Mouse (Mus musculus): ENCODE results near the gene Cdc34b. TPM values are rescaled to one million over a fixed set of nuclear protein-coding genes. Genes with fewer than 3 reads are reported as not detected.
A peak's percentile ranks its signal among the peaks of the same experiment; 100 is the strongest.

The Cdc34b gene
- total RNA-seq, 2 experiments from 2014 or later = 0.37 TPM; not detected in 1

GRCm38 (mm10) chr11:94732773-94733172 is 8.8 kb upstream of the Cdc34b start:
- DNase-seq (ENCODE audit: low spot score in 2 of 2) = peak in 1 of 2 experiments; percentile 7

DNA sequence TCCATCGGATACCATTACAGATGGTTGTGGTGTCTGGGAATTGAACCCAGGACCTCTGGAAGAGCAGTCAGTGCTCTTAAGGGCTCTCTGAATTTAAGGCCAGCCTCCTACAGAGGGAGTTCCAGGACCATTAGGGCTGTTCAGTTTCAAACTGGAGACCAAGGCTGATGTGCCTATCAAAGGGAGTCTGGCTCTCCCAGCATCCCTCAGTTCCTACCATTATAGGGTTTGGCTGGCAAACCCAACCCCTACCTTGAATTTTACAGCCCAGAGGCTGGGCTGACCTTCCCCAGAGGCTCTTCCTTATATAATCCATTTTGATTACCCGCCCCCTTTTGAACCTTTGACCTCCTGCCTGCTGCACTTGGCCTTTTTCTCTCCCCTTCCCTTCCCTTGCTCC is 5.8 kb upstream of the Cdc34b start:
- DNase-seq (ENCODE audit: low spot score in 2 of 2) = no peak

GRCm38 (mm10) chr11:94752946-94753713 is 11.5 kb downstream of the Cdc34b start:
- no peak for DNase-seq (ENCODE audit: low spot score in 2 of 2)

DNA sequence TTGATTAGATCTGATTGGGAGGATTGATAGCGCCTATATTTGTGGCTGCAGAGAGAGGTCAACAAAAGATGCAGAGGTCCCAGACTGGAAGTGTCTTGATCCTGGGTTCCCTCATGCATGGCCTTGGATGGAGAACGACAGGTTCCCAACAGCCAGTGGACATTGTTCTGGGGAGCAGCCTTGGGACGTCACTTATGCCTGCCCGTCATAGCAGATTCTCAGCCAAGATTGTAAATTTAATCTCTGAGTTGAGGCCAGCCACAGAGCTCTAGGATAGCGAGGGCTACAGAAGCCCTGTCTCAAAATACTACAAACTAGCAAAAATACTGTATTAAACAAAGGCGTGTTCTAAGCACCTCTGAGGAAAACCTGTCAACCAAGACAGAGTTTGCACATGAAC is 18.3 kb downstream of the Cdc34b start:
- no peak for DNase-seq (ENCODE audit: low spot score in 2 of 2)

GRCm38 (mm10) chr11:94760364-94760763 is 18.8 kb downstream of the Cdc34b start:
- no peak for DNase-seq (ENCODE audit: low spot score in 2 of 2)

- no peak for DNase-seq (ENCODE audit: low spot score in 2 of 2)
These were observed 19.2 kb downstream of the Cdc34b start for GRCm38 (mm10) chr11:94760799-94761198.

DNA sequence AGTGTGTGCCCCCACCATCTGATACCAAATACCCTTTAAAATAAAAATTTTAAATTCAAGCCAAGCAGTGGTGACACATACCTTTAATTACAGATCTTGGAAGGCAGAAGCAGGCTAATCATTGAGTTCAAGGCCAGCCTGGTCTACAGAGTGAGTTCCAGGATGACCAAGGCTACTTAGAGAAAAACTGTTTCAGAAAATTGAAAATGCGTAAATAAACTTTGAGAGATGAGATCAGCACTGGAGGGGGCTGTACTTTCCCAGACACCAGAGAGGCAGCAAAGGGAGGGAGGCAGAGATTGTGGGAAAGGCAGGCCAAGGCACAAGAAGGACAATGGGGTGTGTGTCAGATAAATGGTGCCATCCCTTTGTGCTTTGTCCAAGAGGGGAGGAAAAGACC is 20.7 kb downstream of the Cdc34b start:
- no peak for DNase-seq (ENCODE audit: low spot score in 2 of 2)

GRCm38 (mm10) chr11:94762775-94763174 is 21.2 kb downstream of the Cdc34b start:
- DNase-seq (ENCODE audit: low spot score in 2 of 2) = no peak

DNA sequence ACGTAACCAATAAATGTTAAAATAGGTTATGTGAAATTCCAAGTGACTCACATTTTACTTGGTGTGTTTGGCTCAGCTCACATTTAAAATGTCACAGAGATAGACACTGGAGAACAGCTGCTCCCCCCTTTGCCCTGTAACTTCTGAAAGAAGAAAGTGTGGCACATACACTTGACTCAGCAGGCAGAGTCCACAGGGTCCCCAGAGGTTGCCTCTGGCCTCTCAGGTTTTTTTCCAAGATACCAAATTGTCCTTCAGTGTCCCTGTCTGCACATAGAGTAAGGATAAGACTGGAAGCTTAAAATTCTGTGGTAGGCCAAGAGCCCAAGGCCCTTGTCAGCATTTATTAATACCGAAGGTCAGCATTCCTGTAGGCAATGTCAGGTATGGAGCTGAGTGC is 25.7 kb downstream of the Cdc34b start:
- no peak for DNase-seq (ENCODE audit: low spot score in 2 of 2)

DNA sequence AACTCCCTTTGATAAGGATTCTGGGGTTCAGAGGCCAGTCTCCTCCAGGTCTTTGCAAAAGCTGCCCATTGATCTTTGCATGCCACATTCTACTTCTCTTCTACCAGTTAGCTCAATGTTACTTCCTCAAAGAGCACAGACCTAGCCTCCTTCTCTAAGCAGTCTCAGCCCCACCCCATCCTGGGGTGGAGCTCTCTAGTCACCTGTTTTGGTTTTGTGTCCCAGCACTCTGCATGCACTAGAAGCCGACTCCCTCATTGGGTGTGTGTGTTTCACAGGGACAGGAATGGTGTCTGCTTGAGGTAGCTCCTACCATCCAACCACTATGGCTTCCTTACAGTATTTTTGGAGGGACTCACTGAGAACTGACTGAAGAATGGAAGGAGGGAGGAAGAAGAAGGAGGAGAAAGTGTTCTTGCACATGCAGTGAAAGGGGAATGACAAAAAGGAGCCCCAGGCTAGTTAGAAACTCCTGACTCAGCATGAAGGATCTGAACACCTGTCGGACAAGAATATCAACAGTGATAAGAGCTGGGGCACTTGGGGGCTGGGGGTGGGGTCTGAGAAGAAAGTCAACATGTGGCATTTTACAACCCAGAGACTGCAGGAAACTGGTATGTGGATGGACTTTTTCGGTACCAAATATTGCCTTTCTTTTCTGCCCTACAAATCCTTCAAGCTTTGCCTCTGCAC is 30.9 kb downstream of the Cdc34b start:
- no peak for DNase-seq (ENCODE audit: low spot score in 2 of 2)

GRCm38 (mm10) chr11:94773851-94774250 is 32.3 kb downstream of the Cdc34b start:
- no peak for DNase-seq (ENCODE audit: low spot score in 2 of 2)

- no peak for DNase-seq (ENCODE audit: low spot score in 2 of 2)
These were observed 33.4 kb downstream of the Cdc34b start for GRCm38 (mm10) chr11:94774887-94775497.

- DNase-seq (ENCODE audit: low spot score in 2 of 2) = no peak
These were observed 41.0 kb downstream of the Cdc34b start, which contains the start of gene Tmem92 for GRCm38 (mm10) chr11:94782603-94783002. Gene Tmem92 (minus strand): TSS chr11:94782703.

- DNase-seq (ENCODE audit: low spot score in 2 of 2) = peak; percentile 14 to 56
These were observed 43.7 kb downstream of the Cdc34b start for GRCm38 (mm10) chr11:94785247-94785646.

DNA sequence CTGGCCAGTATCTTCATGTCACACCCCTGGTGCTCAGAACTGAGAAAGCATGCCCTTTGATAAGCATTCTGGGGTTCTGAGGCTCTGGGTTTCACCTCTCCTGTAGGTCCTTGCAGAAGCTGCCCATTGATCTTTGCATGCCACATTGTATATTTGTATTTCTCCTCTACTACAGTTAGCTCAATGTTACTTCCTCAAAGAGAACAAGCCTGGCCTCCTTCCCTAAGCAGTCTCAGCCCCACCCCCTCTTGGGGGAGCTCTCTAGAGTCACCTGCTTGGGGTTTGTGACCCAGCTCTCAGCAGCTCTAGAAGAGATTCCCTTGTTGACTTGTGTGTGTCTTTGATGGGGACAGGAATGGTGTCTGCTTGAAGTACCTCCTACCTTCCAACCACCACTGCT is 50.1 kb downstream of the Cdc34b start:
- no peak for DNase-seq (ENCODE audit: low spot score in 2 of 2)

Other genes with a start within 250 kb of the Cdc34b start
- gene Epn3, start 241.8 kb upstream of the Cdc34b start, total RNA-seq (2021) = 1 to 10 TPM; 2.1 to 2.2 TPM
- 1 to 10 TPM; 2.1 to 3.7 TPM for gene Mycbpap, start 220.0 kb upstream of the Cdc34b start, total RNA-seq (2021)
- gene Rsad1, start 192.5 kb upstream of the Cdc34b start, total RNA-seq (2021) = 1 to 10 TPM; 8.9 to 9.7 TPM
- gene Chad, start 176.7 kb upstream of the Cdc34b start, total RNA-seq (2021) = under 1 TPM; 0.30 to 0.58 TPM
- 10 to 100 TPM; 17.2 to 19.2 TPM for gene Acsf2, start 139.9 kb upstream of the Cdc34b start, total RNA-seq (2021)
- 10 to 100 TPM; 78.3 to 87.0 TPM for gene Lrrc59, start 112.0 kb upstream of the Cdc34b start, total RNA-seq (2021)
- gene Mrpl27, start 88.0 kb upstream of the Cdc34b start, total RNA-seq (2021) = 10 to 100 TPM; 74.4 to 79.3 TPM
- gene Eme1, start 87.8 kb upstream of the Cdc34b start, total RNA-seq (2021) = under 1 TPM in 1 of 2 experiments, not detected in 1; 0.25 TPM
- 10 to 100 TPM; 22.8 to 24.6 TPM for gene Xylt2, start 64.3 kb upstream of the Cdc34b start, total RNA-seq (2021)
- gene Gm11541, start 37.3 kb upstream of the Cdc34b start, total RNA-seq (2021) = not detected
- gene Tmem92, start 40.9 kb downstream of the Cdc34b start, total RNA-seq (2021) = not detected
- gene Col1a1, start 194.4 kb downstream of the Cdc34b start, total RNA-seq (2021) = 1 to 10 TPM; 4.3 to 5.2 TPM
- gene Hils1, start 225.8 kb downstream of the Cdc34b start, total RNA-seq (2021) = not detected
- gene Sgca, start 234.5 kb downstream of the Cdc34b start, total RNA-seq (2021) = under 1 TPM in 1 of 2 experiments, not detected in 1; 0.27 TPM
- gene Ppp1r9b, start 249.3 kb downstream of the Cdc34b start, total RNA-seq (2021) = 1,000 to 10,000 TPM in 1 of 2 experiments, 100 to 1,000 TPM in 1; 993 to 1,036 TPM